Mouse (Mus musculus) left cerebral cortex, adult 8-10 months (tissue): ENCODE measurements around the gene Cldn6. TPM values are rescaled to one million over a fixed set of nuclear protein-coding genes. Genes with fewer than 3 reads are reported as not detected.

Experiments used
- DNase-seq, 2 experiments: peaks; one replicate each; pipeline ENCODE4 v3.0.0; 2022; ENCODE audit warnings: low spot score in 2 of 2
- total RNA-seq, 4 experiments: library from RNA; stranded (reverse); gene quantifications; 2 replicates each; pipeline ENCODE4 v1.2.4; 2022

The Cldn6 gene
- total RNA-seq, 4 experiments from 2014 or later, result 0.34 TPM; not detected in 3

DNA sequence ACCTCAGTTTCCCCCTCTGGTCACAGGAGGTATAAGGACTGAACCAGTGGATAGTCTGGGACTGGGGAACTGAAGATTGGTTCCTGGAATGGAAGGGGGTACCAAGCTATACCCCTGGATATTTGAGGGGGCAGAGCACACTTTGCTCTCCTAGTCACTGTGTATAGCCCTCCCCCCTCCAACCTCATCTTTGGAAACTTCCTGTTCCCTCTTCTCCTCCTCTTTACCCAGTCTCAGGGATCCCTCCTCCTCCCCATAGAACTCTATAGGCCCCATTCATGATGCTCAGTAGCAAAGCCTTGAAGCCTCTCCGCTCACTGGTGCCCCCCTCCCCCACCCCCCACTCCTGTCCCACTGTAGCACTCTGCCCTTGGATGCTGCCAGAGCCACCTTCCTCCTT lies 40.4 kb downstream of the Cldn6 start:
- DNase-seq, result no peak

DNA sequence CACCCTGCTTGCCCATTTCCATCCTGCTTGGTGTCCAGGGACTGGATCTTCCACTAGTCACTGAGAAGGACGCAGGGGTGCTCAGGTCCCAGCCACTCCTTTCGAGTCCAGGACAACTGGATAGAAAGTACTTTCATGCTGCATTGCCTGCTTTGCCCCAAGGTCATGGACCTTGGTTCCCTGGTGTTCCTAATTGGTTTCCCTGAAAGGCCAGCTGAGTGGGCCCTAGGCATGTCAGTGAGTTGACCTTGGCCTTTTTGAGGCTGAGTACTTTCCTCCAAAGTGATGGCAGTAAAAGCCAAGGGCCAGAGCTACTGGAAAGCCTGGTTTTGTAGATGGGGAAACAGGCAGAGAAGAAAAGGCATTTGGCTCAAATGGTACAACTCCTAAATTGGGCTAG lies 42.8 kb downstream of the Cldn6 start:
- DNase-seq, result no peak

DNA sequence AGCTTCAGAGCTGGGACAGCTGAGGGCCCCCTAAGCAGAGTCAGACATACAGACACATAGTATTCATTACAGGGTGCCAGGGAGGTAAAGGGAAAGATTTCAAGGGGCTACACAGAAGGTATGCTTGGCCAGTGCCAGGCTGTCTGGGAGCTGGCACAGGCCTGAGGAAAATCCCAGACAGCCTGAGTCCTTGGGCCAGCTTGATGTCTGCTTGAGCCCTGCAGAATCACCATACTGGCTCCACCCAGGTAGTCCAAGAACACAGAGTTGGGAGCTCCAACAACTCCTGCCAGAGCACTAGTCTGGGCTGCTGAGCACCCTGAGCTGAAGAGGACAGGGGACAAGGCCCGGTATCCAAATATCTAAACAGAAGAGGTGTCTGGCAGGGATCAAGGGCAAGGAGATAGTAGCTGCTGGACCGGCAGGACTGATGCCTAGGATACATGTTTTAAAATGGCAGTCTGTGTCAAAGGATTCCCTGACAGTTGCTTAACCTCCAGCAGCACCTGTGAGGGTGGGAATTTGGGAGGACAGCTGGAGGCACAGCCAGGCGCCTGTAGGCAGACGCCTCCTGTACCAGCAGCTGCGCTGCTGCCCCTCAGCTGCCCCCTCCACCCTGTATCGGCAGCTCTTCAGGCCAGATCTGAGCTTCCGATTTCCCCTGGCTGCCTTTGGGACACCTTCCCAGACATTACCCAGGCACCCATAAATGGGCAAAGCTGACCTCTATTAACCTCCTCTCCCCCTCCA lies 43.5 kb downstream of the Cldn6 start, which contains the start of gene 1520401A03Rik:
Gene 1520401A03Rik (minus strand): TSS at position 408 of the 750 bp plus-strand sequence.
- no peak for DNase-seq

DNA sequence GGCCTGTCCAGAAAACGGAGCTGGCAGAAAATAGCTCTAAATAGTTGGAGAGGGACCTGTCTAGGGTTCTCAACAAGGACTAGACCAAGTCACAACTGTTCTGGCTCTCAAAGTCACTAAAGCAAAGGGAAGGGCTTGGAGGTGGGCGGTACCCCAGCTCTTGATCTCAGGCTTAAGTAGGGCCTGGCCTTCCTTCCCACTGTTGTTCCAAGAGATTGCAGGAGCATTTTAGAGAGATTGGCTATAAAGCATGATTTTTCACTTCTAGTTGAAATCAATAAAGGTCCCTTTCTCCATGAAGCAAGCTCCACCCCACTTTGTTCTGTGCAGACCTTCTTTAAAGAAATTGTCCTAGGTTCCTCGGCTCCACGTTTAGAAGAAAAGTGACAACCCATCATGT lies 46.4 kb downstream of the Cldn6 start:
- DNase-seq, result no peak

DNA sequence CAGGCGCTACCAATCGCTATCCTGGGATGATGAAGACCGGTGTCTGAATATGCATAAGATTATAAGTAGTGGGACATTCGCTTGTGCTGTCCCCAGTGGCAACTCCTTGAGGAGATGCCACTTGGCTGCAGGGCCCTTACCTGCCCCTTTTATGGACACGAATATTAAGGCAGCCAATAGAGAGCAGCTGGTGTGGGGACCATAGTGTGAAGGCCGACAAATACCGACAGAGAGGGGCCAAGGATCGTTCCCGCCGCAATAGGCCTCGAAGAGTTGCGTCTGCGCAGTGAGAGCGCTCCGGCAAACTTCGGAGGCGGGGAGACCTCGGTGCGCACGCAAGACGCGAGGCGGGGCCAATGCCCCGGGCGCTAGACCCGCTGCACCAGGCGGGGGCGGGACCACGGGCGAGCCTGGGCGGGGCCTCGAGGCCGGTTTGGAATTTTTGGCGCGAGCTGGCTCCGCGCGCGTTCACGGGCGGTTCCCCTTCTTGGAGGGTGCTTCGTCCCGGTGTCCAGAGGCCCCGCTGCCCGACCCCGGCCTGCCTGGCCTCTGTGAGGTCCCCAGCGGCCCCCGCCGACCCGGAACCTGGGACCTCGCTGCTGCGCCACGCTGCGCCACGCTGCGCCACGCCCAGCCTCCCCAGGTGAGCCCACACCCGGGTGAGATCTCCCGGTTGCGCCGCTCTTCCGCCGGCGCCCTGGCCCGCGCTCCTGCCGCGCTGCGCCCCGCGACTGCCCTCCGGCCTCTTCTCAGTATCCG lies 47.1 kb downstream of the Cldn6 start, which contains the start of gene Pkmyt1:
Gene Pkmyt1 (plus strand): TSS at position 338 of the 759 bp plus-strand sequence.
- peak; percentile 84 to 90 for DNase-seq

DNA sequence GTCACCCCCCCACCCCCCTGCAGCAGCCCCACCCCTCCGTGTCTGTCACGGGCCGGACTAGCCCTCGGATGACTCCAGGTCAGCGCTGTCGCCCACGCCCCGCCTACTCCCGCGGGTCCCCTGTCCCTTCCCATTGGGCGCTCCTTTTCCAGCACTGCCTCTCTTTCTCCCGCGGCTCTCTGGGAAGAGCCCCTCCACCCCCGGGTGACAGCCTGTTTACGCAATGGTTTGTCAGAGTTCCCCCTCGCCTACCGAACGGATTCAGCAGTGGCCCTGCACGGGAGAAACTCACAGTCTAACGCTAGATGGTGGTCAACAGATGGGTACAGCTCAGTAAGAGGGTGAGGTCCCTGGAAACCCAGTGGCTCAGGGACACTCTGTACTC lies 47.7 kb downstream of the Cldn6 start:
- DNase-seq, result peak in 1 of 2 experiments; percentile 79

DNA sequence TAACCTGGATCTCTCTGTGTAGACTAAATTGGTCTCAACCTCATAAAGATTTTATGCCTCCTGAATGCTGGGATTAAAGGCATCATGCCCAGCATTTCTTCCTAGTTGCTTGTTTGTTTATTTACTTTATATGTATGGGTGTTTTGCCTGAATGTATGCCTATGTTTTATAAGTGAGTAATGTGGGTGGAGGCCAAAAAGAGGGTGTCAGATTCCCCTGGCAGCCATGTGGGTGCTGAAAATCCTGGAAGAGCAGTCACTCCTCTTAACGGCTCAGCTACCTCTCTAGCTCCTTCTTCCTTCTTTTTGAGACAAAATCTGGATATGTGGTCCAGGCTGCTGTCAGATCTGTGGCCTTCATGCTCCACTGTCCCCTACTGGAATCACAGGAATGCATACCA lies 51.4 kb downstream of the Cldn6 start:
- DNase-seq, result no peak

Other genes starting within 250 kb of the Cldn6 start
- not detected for gene Vmn2r117, start 199.6 kb upstream of the Cldn6 start, total RNA-seq
- gene Zfp213, start 115.0 kb upstream of the Cldn6 start, total RNA-seq, result 1 to 10 TPM; 5.9 to 7.1 (median 6.8) TPM
- gene Zfp13, start 79.8 kb upstream of the Cldn6 start, total RNA-seq, result 10 to 100 TPM; 20.6 to 32.1 (median 27.1) TPM
- not detected for gene Zscan10, start 78.4 kb upstream of the Cldn6 start, total RNA-seq
- under 1 TPM in 3 of 4 experiments, not detected in 1; 0.16 to 0.20 (median 0.19) TPM for gene Mmp25, start 34.0 kb upstream of the Cldn6 start, total RNA-seq
- gene Bicdl2, start 18.7 kb upstream of the Cldn6 start, total RNA-seq, result not detected
- 100 to 1,000 TPM; 128 to 137 (median 134) TPM for gene Hcfc1r1, start 5.7 kb upstream of the Cldn6 start, total RNA-seq
- 1 to 10 TPM; 5.9 to 8.2 (median 6.9) TPM for gene Thoc6, start 5.4 kb upstream of the Cldn6 start, total RNA-seq
- 1 to 10 TPM; 4.9 to 9.2 (median 7.0) TPM for gene Tnfrsf12a, start 1.8 kb upstream of the Cldn6 start, total RNA-seq
- under 1 TPM in 2 of 4 experiments, not detected in 2; 0.23 to 0.63 TPM for gene Cldn9, start 4.8 kb downstream of the Cldn6 start, total RNA-seq
- gene 1520401A03Rik, start 43.5 kb downstream of the Cldn6 start, total RNA-seq, result under 1 TPM in 3 of 4 experiments, not detected in 1; 0.11 to 0.57 (median 0.19) TPM
- 1 to 10 TPM; 4.6 to 6.4 (median 5.5) TPM for gene Pkmyt1, start 47.1 kb downstream of the Cldn6 start, total RNA-seq
- 10 to 100 TPM; 60.6 to 69.2 (median 62.3) TPM for gene Paqr4, start 61.6 kb downstream of the Cldn6 start, total RNA-seq
- 1 to 10 TPM in 2 of 4 experiments, under 1 TPM in 2; 0.78 to 1.4 (median 1.0) TPM for gene Kremen2, start 66.6 kb downstream of the Cldn6 start, total RNA-seq
- 100 to 1,000 TPM; 423 to 484 (median 468) TPM for gene Flywch1, start 92.4 kb downstream of the Cldn6 start, total RNA-seq
- 10 to 100 TPM; 12.2 to 21.3 (median 17.7) TPM for gene Flywch2, start 106.8 kb downstream of the Cldn6 start, total RNA-seq
- 100 to 1,000 TPM; 535 to 585 (median 566) TPM for gene Srrm2, start 111.3 kb downstream of the Cldn6 start, total RNA-seq
- 100 to 1,000 TPM; 314 to 398 (median 353) TPM for gene Elob, start 149.9 kb downstream of the Cldn6 start, total RNA-seq
- under 1 TPM in 1 of 4 experiments, not detected in 3; 0.30 TPM for gene Prss33, start 156.8 kb downstream of the Cldn6 start, total RNA-seq
- gene Prss32, start 164.6 kb downstream of the Cldn6 start, total RNA-seq, result under 1 TPM in 3 of 4 experiments, not detected in 1; 0.39 to 0.87 (median 0.66) TPM
- gene Prss41, start 164.9 kb downstream of the Cldn6 start, total RNA-seq, result 1 to 10 TPM; 1.1 to 3.2 (median 2.0) TPM
- gene Prss21, start 188.8 kb downstream of the Cldn6 start, total RNA-seq, result not detected
- gene Dcpp1, start 201.6 kb downstream of the Cldn6 start, total RNA-seq, result not detected
- not detected for gene Dcpp2, start 201.6 kb downstream of the Cldn6 start, total RNA-seq
- not detected for gene Dcpp3, start 238.2 kb downstream of the Cldn6 start, total RNA-seq